Mouse (Mus musculus) heart, embryonic 14.5 days (tissue): ENCODE data around the gene Abt1. TPM values are rescaled to one million over a fixed set of nuclear protein-coding genes. Genes with fewer than 3 reads are reported as not detected.

ENCODE experiments used
- ATAC-seq: fragments of 200-750 bp; cut with Nextera tagmentation; 2 replicates; pipeline ENCODE4 v1.8.0; 2017; ENCODE audit warnings: low read depth, moderate TSS enrichment; ENCODE audit not compliant: insufficient number of reproducible peaks, insufficient read depth, low FRiP score
- H3K27ac ChIP-seq, 2 experiments: fragments of 200-500 bp in 1 of 2; fragments of 300-500 bp in 1 of 2; sonication (generic) in 1 of 2; replicated peaks in 1 of 2; 2 replicates each; pipeline ENCODE4 v1.5.1; 2012 to 2014; ENCODE audit warnings: low read depth in 2 of 2, low read length in 2 of 2, control low read depth in 1 of 2, mild to moderate bottlenecking in 1 of 2, mixed read lengths in 1 of 2; ENCODE audit not compliant: control insufficient read depth in 1 of 2, insufficient read depth in 1 of 2
- H3K27me3 ChIP-seq: fragments of 300-500 bp; sonication (generic); 2 replicates; pipeline ENCODE4 v1.6.1; 2014; ENCODE audit warnings: mild to moderate bottlenecking, low read length, control low read depth; ENCODE audit not compliant: control insufficient read depth, insufficient read depth
- H3K36me3 ChIP-seq: fragments of 300-500 bp; sonication (generic); 2 replicates; pipeline ENCODE4 v1.6.1; 2014; ENCODE audit warnings: mild to moderate bottlenecking, control low read depth, low read length, mixed read lengths; ENCODE audit not compliant: control insufficient read depth, insufficient read depth
- H3K4me1 ChIP-seq, 2 experiments: fragments of 200-500 bp in 1 of 2; fragments of 300-500 bp in 1 of 2; sonication (generic) in 1 of 2; 2 replicates each; pipeline ENCODE4 v1.6.1; 2012 to 2014; ENCODE audit warnings: low read length in 2 of 2, control low read depth in 1 of 2, mixed read lengths in 1 of 2; ENCODE audit not compliant: control insufficient read depth in 2 of 2, insufficient read depth in 2 of 2
- H3K4me2 ChIP-seq: fragments of 300-500 bp; sonication (generic); 2 replicates; pipeline ENCODE4 v1.6.1; 2014; ENCODE audit warnings: mild to moderate bottlenecking, low read length
- H3K4me3 ChIP-seq, 2 experiments: fragments of 200-500 bp in 1 of 2; fragments of 300-500 bp in 1 of 2; sonication (generic) in 1 of 2; 2 replicates each; pipeline ENCODE4 v1.5.1; 2012 to 2014; ENCODE audit warnings: low read length in 2 of 2, mild to moderate bottlenecking in 2 of 2, control low read depth in 1 of 2, low read depth in 1 of 2, moderate library complexity in 1 of 2; ENCODE audit not compliant: control insufficient read depth in 1 of 2, insufficient read depth in 1 of 2
- H3K9ac ChIP-seq: fragments of 300-500 bp; sonication (generic); 2 replicates; pipeline ENCODE4 v1.6.1; 2014; ENCODE audit warnings: mild to moderate bottlenecking, low read length
- H3K9me3 ChIP-seq: fragments of 300-500 bp; sonication (generic); 2 replicates; pipeline ENCODE4 v1.6.1; 2016; ENCODE audit warnings: low read length, control low read depth; ENCODE audit not compliant: control insufficient read depth
- WGBS: fragments of 180-500 bp; shearing (Covaris S2); extraction: QIAGEN DNeasy Blood & Tissue Kit; methylation state at CpG from one replicate; pipeline ENCODE4 v1.1.7; 2014; 5-methylcytosine and 5-hydroxymethylcytosine counted together
- polyA plus RNA-seq: library from polyadenylated mRNA; unstranded; fragments of >200 nt; fragmentation: Nextera tagmentation; extraction: Ambion mirVana; gene quantifications from 2 replicates; pipeline ENCODE4 v1.2.1, GENCODE M21; 2014

Abt1 gene
- 8.3 and 9.1 TPM in 2 replicates for polyA plus RNA-seq

- Histone ChIP-seq H3K9ac (peak within 1 kb of the TSS; percentile 94), H3K4me2 (peak within 1 kb of the TSS; percentile 83), H3K36me3 (peaks cover 41% of the 10 kb centered on the region), H3K9me3 (no peaks in the 10 kb centered on the region), H3K27ac (peak within 1 kb of the TSS; percentile 78 to 83), H3K4me3 (peak within 1 kb of the TSS; percentile 52 to 94), H3K27me3 (no peaks in the 10 kb centered on the region), H3K4me1 (peaks cover 0 to 17% of the 10 kb centered on the region in 2 experiments; a peak in 1 of 4 replicates)
- ATAC-seq, result peak; percentile 86
- WGBS, result under 1% methylated on average over 48 of the region's 48 CpGs
Observed at GRCm38 (mm10) chr13:23423286-23424051, at the start of gene Abt1. TSS of gene Abt1 (minus strand) at chr13:23423866.

- no peak overlapping the region for H3K27ac ChIP-seq
- H3K9ac ChIP-seq, result no peak overlapping the region
- H3K9me3 ChIP-seq, result no peaks in the 10 kb centered on the region
- no peaks in the 10 kb centered on the region for H3K27me3 ChIP-seq
- no peak overlapping the region for H3K4me3 ChIP-seq
- no peak for ATAC-seq
- 0 out of 2 replicates have a peak overlapping the region, but pooled peaks have one; percentile 11 for H3K4me2 ChIP-seq
- H3K36me3 ChIP-seq, result no peaks in the 10 kb centered on the region
- H3K4me1 ChIP-seq, result peaks cover 3 to 16% of the 10 kb centered on the region in 2 experiments; a peak in 3 of 4 replicates
- 1% methylated on average over 9 of the region's 9 CpGs for WGBS
Observed at GRCm38 (mm10) chr13:23466911-23467310, 43.2 kb upstream of the Abt1 start.

DNA sequence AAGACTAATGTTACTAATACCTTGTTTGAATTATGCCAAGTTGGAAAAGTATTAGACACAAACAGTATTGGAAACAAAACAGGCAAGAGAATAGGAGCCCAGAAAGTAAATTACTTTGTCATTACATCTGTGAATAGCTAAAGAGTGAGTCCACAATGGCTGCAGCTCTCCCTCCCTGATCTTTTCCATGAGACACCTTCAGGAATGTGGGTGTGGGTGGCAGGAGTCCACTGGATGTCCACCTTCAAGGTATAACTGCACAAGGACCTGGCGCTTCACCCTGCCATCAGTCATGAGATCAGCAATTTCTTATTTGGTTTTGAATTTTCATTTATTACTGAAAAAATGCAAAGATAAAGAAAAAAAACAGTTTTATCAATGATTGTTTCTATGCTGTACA is 42.6 kb upstream of the Abt1 start:
- no peaks in the 10 kb centered on the region for H3K36me3 ChIP-seq
- H3K9ac ChIP-seq, result 0 out of 2 replicates have a peak overlapping the region, but pooled peaks have one; percentile 76
- H3K9me3 ChIP-seq, result no peaks in the 10 kb centered on the region
- no peak for ATAC-seq
- 46% methylated on average over 1 of the region's 1 CpGs for WGBS
- H3K4me1 ChIP-seq, result peaks cover 3 to 16% of the 10 kb centered on the region in 2 experiments; a peak in 3 of 4 replicates
- H3K27me3 ChIP-seq, result no peaks in the 10 kb centered on the region
- no peak overlapping the region; a peak in 1 of 4 replicates for H3K4me3 ChIP-seq
- no peak overlapping the region for H3K27ac ChIP-seq
- peak overlapping the region; percentile 80 for H3K4me2 ChIP-seq

GRCm38 (mm10) chr13:23465600-23466109 is 42.0 kb upstream of the Abt1 start, which contains the start of gene Btn1a1:
TSS of gene Btn1a1 (minus strand) at chr13:23465901.
- Histone ChIP-seq H3K4me1 (peaks cover 3 to 16% of the 10 kb centered on the region in 2 experiments; a peak in 3 of 4 replicates), H3K27ac (no peak within 1 kb of the TSS), H3K27me3 (no peaks in the 10 kb centered on the region), H3K36me3 (no peaks in the 10 kb centered on the region), H3K4me3 (peak within 1 kb of the TSS; percentile 62 to 66), H3K4me2 (peak within 1 kb of the TSS; percentile 80), H3K9me3 (no peaks in the 10 kb centered on the region), H3K9ac (peak within 1 kb of the TSS; percentile 76)
- no peak for ATAC-seq
- 2% methylated on average over 7 of the region's 7 CpGs for WGBS

DNA sequence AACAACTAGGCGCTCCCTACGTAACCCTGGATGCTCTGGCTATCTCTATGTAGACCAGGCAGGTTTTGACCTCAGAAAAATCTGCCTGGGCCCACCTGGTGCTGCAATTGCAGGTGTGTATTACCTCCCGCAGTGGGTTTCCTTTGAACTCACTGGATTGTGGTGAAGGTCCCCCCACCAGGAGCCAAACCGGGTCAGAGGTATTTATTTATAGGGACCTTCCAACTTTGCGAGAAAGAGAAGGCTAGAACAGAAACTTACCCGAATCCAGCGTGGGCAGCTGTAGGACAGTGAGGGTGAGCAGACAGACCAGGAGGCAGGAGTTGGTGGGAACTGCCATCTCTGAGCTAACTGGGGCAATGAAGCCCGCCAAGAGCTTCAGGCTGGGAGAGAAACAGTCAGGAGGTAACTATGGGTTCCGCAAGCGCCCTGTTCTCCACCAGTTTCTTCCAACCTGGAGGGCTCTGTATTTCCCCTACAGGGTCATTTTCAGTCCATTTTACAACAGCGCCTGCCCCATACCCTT is 41.2 kb upstream of the Abt1 start:
- H3K36me3 ChIP-seq, result no peaks in the 10 kb centered on the region
- peaks cover 3 to 16% of the 10 kb centered on the region in 2 experiments; a peak in 3 of 4 replicates for H3K4me1 ChIP-seq
- H3K27ac ChIP-seq, result no peak overlapping the region
- H3K4me2 ChIP-seq, result peak overlapping the region; percentile 80
- 3% methylated on average over 11 of the region's 11 CpGs for WGBS
- H3K9ac ChIP-seq, result peak overlapping the region; percentile 76
- H3K27me3 ChIP-seq, result no peaks in the 10 kb centered on the region
- no peak for ATAC-seq
- no peaks in the 10 kb centered on the region for H3K9me3 ChIP-seq
- H3K4me3 ChIP-seq, result peak overlapping the region; percentile 62 to 66

DNA sequence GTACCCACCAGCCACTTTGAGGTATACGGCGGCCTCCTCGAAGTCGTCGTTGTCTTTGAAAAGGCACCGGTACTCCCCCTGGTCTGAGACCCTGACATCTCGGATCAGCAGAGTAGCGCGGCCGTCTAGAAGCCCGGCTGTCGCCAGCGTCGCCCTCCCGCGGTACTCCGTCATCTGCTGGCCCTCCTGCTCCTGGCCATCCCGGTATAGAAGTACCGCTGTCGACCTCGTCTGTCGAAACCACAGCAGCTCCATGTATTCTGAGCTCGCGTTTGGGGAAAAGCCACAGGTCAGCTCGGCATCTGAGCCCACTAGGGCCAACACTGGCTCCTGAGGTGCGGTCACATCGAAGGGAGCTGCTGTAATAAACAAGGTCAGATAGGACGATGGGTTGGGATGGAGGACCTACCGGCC is 40.6 kb upstream of the Abt1 start:
- peak overlapping the region; percentile 28 to 33; a peak in 1 of 4 replicates for H3K27ac ChIP-seq
- peaks cover 7 to 20% of the 10 kb centered on the region in 2 experiments for H3K4me1 ChIP-seq
- under 1% methylated on average over 29 of the region's 29 CpGs for WGBS
- peak overlapping the region; percentile 62 to 66 for H3K4me3 ChIP-seq
- peak overlapping the region; percentile 76 for H3K9ac ChIP-seq
- H3K36me3 ChIP-seq, result no peaks in the 10 kb centered on the region
- no peaks in the 10 kb centered on the region for H3K9me3 ChIP-seq
- H3K27me3 ChIP-seq, result no peaks in the 10 kb centered on the region
- peak overlapping the region; percentile 80 for H3K4me2 ChIP-seq
- peak; percentile 44; the same call in 1 of the 2 replicates for ATAC-seq

DNA sequence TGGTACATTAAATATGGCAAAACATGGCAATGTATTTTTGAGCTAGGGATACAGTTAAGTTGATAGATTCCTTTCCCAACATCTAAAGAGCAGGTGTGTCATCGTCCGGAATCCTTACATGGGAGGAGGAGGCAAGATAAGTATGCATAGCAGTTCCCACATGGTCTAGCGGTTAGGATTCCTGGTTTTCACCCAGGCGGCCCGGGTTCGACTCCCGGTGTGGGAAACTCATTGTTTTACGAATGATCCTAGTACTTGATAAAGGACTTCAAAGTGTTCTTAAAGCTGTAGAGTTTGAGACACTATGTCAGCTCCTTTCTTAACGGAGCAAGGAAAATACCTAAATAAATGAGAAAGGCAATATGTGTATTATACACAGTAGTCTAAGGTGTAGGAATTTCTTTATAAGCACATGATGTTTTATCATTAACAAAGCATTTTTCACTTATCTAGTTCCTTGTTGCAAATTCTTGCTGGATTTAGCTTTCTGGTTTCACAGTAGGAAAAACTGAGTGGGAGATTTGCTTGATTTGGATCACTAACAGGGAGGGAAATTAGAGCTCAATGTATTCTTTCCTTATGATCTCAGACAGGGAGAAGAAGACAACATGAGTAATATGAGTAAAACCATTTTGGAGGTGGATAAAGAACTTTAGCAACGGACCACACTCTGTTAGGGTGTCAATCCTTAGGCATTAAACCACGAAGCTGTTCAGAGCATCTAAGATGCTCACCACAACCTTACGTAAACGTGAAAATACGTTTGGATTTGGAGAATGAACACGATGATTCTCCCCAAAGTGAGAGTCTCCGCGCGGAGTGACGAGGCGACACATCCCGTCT is 39.9 kb upstream of the Abt1 start:
- Histone ChIP-seq H3K36me3 (no peaks in the 10 kb centered on the region), H3K4me3 (peak overlapping the region; percentile 62 to 66), H3K4me2 (peak overlapping the region; percentile 80), H3K9ac (peak overlapping the region; percentile 76), H3K27ac (peak overlapping the region in 1 of 2 experiments; percentile 28; a peak in 1 of 4 replicates), H3K4me1 (peaks cover 11 to 21% of the 10 kb centered on the region in 2 experiments), H3K9me3 (no peaks in the 10 kb centered on the region), H3K27me3 (0 out of 2 replicates have a peak, but pooled peaks cover 1% of the 10 kb centered on the region)
- WGBS, result under 1% methylated on average over 21 of the region's 21 CpGs
- no peak for ATAC-seq
